Mouse (Mus musculus) lung, embryonic 15.5 days (tissue): ENCODE results near the gene Rho. TPM values are rescaled to one million over a fixed set of nuclear protein-coding genes. Genes with fewer than 3 reads are reported as not detected.

Experiments used
- ATAC-seq: fragments of 200-750 bp; cut with Nextera tagmentation; 2 replicates; pipeline ENCODE4 v1.8.0; 2017; ENCODE audit warnings: moderate number of reproducible peaks, borderline replicate concordance; ENCODE audit not compliant: low FRiP score, low TSS enrichment; ENCODE audit errors: extremely low read depth
- H3K27ac ChIP-seq: fragments of 300-500 bp; sonication (generic); 2 replicates; pipeline ENCODE4 v1.5.1; 2015; ENCODE audit warnings: moderate library complexity, mild to moderate bottlenecking, inconsistent platforms
- H3K27me3 ChIP-seq: fragments of 300-500 bp; sonication (generic); 2 replicates; pipeline ENCODE4 v1.6.1; 2015; ENCODE audit warnings: inconsistent platforms
- H3K36me3 ChIP-seq: fragments of 300-500 bp; sonication (generic); 2 replicates; pipeline ENCODE4 v1.6.1; 2015; ENCODE audit warnings: inconsistent platforms
- H3K4me1 ChIP-seq: fragments of 300-500 bp; sonication (generic); 2 replicates; pipeline ENCODE4 v1.6.1; 2015; ENCODE audit warnings: inconsistent platforms
- H3K4me2 ChIP-seq: fragments of 300-500 bp; sonication (generic); 2 replicates; pipeline ENCODE4 v1.6.1; 2015; ENCODE audit warnings: inconsistent platforms, mild to moderate bottlenecking, moderate library complexity
- H3K4me3 ChIP-seq: fragments of 300-500 bp; sonication (generic); 2 replicates; pipeline ENCODE4 v1.5.1; 2015; ENCODE audit warnings: mild to moderate bottlenecking, inconsistent platforms
- H3K9ac ChIP-seq: fragments of 300-500 bp; sonication (generic); 2 replicates; pipeline ENCODE4 v1.6.1; 2015; ENCODE audit warnings: inconsistent platforms
- H3K9me3 ChIP-seq: fragments of 300-500 bp; sonication (generic); 2 replicates; pipeline ENCODE4 v1.6.1; 2016; ENCODE audit warnings: inconsistent platforms
- WGBS: fragments of 180-500 bp; shearing (Covaris S2); methylation state at CpG from one replicate; pipeline ENCODE4 v1.1.7; 2015; 5-methylcytosine and 5-hydroxymethylcytosine counted together
- polyA plus RNA-seq: library from polyadenylated mRNA; unstranded; fragments of >200 nt; fragmentation: Nextera tagmentation; extraction: Ambion mirVana; gene quantifications from 2 replicates; pipeline ENCODE4 v1.2.1, GENCODE M21; 2015

The Rho gene
- polyA plus RNA-seq, 1 experiment from 2014 or later, result 0.20 TPM

DNA sequence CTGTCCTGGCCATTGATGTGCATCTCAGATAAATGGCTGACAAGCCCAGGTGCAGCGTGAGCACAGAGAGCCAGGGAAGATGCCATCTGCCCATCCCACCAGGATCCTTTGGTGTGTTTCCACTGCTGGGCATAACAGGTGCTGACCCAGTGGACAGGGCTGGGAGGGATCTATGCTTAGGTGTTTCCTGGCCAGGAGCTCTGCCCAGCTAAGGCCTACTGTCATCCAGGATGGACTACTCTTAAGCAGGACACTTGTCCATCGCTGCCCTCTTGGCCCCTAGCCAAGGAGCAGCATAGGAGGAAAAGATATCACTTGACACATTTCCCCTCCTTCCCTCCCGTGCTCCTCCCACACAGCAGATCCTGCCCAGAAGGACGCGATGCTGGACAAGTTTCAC, 14.9 kb upstream of the Rho start:
- peaks cover 12% of the 10 kb centered on the region for H3K4me1 ChIP-seq
- H3K9ac ChIP-seq, result no peak overlapping the region
- no peak for ATAC-seq
- H3K4me2 ChIP-seq, result no peak overlapping the region
- no peaks in the 10 kb centered on the region for H3K9me3 ChIP-seq
- H3K36me3 ChIP-seq, result no peaks in the 10 kb centered on the region
- 57% methylated on average over 5 of the region's 5 CpGs for WGBS
- H3K4me3 ChIP-seq, result no peak overlapping the region
- no peaks in the 10 kb centered on the region for H3K27me3 ChIP-seq
- no peak overlapping the region for H3K27ac ChIP-seq

DNA sequence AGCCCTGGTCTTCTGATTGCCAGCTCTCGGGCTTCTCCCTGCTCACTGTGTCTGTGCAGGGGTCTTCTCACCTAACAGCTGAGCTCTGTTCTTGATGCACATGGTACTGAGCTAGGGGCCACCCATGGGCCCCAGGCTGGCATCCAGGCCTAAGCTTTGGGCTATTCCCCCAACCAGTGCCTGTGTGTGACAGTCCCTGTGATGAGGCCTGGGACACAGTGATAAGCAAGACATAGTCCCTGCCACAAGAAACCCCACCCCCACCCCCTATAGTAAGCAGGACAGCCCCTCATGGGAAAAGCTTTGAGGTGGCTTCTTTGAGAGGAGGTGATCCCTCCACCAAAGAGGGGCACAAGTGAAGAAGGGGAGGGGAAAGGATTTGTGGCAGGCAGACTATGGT, 12.9 kb upstream of the Rho start:
- Histone ChIP-seq H3K27me3 (no peaks in the 10 kb centered on the region), H3K9ac (no peak overlapping the region), H3K4me2 (no peak overlapping the region), H3K4me3 (no peak overlapping the region), H3K27ac (no peak overlapping the region), H3K9me3 (no peaks in the 10 kb centered on the region), H3K4me1 (peaks cover 12% of the 10 kb centered on the region), H3K36me3 (no peaks in the 10 kb centered on the region)
- 85% methylated on average over 1 of the region's 1 CpGs for WGBS
- no peak for ATAC-seq

DNA sequence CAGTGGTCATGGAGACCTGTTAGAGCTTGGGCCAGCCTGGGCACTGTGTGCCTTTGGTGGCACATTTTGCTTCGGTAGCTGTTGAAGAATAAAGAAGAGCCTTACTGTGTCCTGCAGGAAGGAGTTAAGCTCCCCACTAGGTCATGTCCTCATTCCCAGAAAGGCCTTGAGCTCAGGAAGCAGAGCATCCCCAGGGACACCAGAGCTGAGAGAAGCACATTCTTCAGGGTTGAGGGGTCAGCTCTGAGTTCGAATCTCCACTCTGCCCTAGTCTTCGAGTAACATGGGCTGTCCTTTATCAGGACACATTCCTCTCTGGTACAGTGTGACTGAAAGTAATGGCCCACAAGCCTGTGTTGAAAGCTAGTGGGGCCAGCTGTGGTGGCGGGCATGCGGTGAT, 11.7 kb upstream of the Rho start:
- Histone ChIP-seq H3K36me3 (no peaks in the 10 kb centered on the region), H3K4me2 (no peak overlapping the region), H3K4me3 (no peak overlapping the region), H3K9me3 (no peaks in the 10 kb centered on the region), H3K9ac (no peak overlapping the region), H3K4me1 (peaks cover 24% of the 10 kb centered on the region), H3K27me3 (no peaks in the 10 kb centered on the region), H3K27ac (no peak overlapping the region)
- 80% methylated on average over 5 of the region's 5 CpGs for WGBS
- no peak for ATAC-seq

DNA sequence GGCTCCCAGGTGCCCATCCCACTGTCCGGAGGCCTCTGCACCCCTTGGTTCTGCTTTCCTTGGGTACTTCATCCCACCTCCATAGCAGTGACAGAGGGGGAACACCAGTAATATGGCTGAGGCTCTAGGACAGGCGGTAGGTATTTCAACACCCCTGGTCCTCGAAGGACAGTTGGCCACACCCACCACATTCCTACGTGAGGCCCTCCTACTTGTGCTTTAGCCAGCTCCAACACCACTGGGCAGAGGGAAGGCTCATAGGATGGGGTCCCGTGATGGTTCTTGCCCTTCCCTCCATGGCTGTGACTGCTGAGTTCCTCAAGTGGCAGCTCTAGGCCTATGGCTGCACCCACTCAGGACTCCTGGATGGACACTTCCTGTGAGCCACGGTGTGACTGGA, 6.7 kb upstream of the Rho start:
- Histone ChIP-seq H3K4me1 (peaks cover 18% of the 10 kb centered on the region), H3K9me3 (no peaks in the 10 kb centered on the region), H3K4me2 (no peak overlapping the region), H3K36me3 (no peaks in the 10 kb centered on the region), H3K4me3 (no peak overlapping the region), H3K27me3 (no peaks in the 10 kb centered on the region), H3K27ac (peak overlapping the region; percentile 8; the same call in 1 of the 2 replicates), H3K9ac (no peak overlapping the region)
- 36% methylated on average over 6 of the region's 6 CpGs for WGBS
- ATAC-seq, result peak; percentile 66

DNA sequence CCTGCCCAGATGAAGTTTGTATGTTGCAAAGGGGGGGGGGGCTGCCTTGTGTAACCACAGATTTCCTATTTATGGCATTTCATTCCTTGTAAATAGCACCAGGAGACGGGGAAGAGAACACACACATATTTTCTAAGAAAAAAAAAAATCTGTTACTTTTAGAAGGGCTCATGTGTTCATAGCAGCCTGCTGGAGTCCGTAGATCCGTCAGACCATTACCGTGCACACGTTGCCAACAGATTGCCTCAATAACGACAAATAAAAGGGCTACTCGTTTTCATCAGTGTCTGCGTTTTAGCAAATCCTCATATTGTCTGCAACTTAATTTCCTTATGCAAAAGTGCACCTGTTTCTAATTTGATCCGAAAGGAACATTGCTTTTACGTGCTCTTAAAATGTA, 5.1 kb upstream of the Rho start:
- Histone ChIP-seq H3K9me3 (no peaks in the 10 kb centered on the region), H3K27ac (no peak overlapping the region), H3K27me3 (no peaks in the 10 kb centered on the region), H3K4me2 (no peak overlapping the region), H3K4me3 (no peak overlapping the region), H3K9ac (no peak overlapping the region), H3K4me1 (peaks cover 24% of the 10 kb centered on the region), H3K36me3 (no peaks in the 10 kb centered on the region)
- WGBS, result 70% methylated on average over 10 of the region's 10 CpGs
- ATAC-seq, result no peak

DNA sequence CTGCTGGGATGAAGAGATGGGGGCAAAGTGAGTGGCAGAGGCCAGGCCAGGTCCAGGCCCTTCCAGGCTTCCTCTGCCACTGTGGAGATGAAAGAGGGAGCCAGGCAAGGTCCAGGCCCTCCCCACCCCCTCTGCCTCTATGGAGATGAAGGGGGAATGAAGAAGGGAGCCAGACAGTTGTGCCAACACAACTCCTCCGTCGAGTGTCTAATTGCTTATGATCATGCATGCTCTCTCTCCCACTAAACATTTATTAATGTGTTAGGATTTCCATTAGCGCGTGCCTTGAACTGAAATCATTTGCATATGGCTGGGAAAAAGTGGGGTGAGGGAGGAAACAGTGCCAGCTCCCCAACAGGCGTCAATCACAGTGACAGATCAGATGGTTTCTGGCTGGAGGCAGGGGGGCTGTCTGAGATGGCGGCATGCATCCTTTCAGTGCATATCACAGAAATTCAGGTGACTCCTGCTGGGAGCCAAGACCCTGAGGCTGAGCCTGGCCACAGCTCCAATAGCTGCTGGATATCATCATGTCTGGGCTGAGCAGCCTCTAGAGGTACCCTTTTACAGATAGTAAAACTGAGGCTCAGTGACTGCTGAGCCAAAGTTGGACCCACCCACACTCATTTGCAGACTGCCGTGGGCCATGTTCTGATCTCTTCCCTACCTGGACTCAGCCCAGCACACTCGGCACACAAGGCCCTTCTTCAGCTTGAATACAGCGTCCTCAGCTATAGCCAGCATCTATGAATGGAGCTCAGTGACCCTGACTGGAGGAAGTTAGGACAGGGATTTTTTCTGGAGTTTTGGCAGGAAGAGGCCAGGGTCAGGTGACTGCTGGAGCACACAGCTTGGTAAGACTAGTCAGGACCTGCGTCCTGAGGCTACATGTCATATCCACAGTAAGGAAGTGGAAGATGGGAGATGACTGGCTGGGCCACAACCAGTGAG, 4.0 kb upstream of the Rho start:
- WGBS, result 74% methylated on average over 10 of the region's 10 CpGs
- no peak overlapping the region for H3K27ac ChIP-seq

DNA sequence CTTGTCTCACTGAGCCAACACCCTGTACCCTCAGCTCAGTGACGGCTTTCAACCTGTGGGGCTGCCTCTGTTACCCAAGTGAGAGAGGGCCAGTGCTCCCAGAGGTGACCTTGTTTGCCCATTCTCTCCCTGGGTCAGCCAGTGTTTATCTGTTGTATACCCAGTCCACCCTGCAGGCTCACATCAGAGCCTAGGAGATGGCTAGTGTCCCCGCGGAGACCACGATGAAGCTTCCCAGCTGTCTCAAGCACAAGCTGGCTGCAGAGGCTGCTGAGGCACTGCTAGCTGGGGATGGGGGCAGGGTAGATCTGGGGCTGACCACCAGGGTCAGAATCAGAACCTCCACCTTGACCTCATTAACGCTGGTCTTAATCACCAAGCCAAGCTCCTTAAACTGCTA, 1.5 kb upstream of the Rho start:
- Histone ChIP-seq H3K9ac (no peak overlapping the region), H3K36me3 (no peaks in the 10 kb centered on the region), H3K9me3 (no peaks in the 10 kb centered on the region), H3K4me1 (peaks cover 11% of the 10 kb centered on the region), H3K4me3 (no peak overlapping the region), H3K4me2 (no peak overlapping the region), H3K27me3 (no peaks in the 10 kb centered on the region), H3K27ac (no peak overlapping the region)
- WGBS, result 29% methylated on average over 5 of the region's 5 CpGs
- ATAC-seq, result no peak

More for the DNA sequence above, 4.0 kb upstream of the Rho start:
- Histone ChIP-seq H3K36me3 (no peaks in the 10 kb centered on the region), H3K4me3 (no peak overlapping the region), H3K9me3 (no peaks in the 10 kb centered on the region), H3K9ac (no peak overlapping the region), H3K27me3 (no peaks in the 10 kb centered on the region), H3K4me1 (peaks cover 24% of the 10 kb centered on the region), H3K4me2 (no peak overlapping the region)
- no peak for ATAC-seq

DNA sequence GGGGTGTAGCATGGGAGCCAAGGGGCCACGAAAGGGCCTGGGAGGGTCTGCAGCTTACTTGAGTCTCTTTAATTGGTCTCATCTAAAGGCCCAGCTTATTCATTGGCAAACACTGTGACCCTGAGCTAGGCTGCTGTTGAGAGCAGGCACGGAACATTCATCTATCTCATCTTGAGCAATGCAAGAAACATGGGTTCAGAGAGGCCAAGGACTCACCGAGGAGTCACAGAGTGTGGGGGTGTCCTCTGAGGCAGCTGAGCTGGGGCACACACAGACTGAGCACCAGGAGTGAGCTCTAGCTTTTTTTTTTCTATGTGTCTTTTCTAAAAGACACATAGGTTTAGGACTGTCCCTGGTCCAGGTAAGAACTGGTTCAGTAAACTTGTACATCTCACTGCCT, 843 bp downstream of the Rho start:
- Histone ChIP-seq H3K27ac (no peak overlapping the region), H3K4me1 (peaks cover 7% of the 10 kb centered on the region; the same call in 1 of the 2 replicates), H3K27me3 (no peaks in the 10 kb centered on the region), H3K4me3 (no peak overlapping the region), H3K4me2 (no peak overlapping the region), H3K9me3 (no peaks in the 10 kb centered on the region), H3K9ac (no peak overlapping the region), H3K36me3 (no peaks in the 10 kb centered on the region)
- 78% methylated on average over 3 of the region's 3 CpGs for WGBS
- ATAC-seq, result no peak

DNA sequence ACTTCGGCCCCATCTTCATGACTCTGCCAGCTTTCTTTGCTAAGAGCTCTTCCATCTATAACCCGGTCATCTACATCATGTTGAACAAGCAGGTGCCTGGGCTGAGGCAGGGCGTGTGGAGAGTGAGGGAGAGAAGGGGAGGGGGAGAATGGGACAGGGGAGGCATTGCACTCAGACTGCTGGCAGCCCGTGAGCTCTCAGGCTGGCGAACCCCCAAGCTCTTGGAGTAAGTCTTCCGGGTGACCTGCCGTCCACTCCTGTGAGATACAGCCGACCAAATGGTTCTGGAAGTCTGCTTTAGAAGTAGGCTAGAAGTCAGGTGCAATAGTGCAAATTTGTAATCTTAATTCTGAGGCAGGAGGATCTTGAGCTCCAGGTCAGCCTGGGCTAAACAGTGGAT, 4.0 kb downstream of the Rho start:
- WGBS, result 76% methylated on average over 8 of the region's 8 CpGs
- H3K36me3 ChIP-seq, result no peaks in the 10 kb centered on the region
- no peaks in the 10 kb centered on the region for H3K4me1 ChIP-seq
- ATAC-seq, result no peak
- no peaks in the 10 kb centered on the region for H3K27me3 ChIP-seq
- no peak overlapping the region for H3K4me2 ChIP-seq
- H3K9ac ChIP-seq, result no peak overlapping the region
- H3K4me3 ChIP-seq, result no peak overlapping the region
- no peak overlapping the region for H3K27ac ChIP-seq
- H3K9me3 ChIP-seq, result no peaks in the 10 kb centered on the region

DNA sequence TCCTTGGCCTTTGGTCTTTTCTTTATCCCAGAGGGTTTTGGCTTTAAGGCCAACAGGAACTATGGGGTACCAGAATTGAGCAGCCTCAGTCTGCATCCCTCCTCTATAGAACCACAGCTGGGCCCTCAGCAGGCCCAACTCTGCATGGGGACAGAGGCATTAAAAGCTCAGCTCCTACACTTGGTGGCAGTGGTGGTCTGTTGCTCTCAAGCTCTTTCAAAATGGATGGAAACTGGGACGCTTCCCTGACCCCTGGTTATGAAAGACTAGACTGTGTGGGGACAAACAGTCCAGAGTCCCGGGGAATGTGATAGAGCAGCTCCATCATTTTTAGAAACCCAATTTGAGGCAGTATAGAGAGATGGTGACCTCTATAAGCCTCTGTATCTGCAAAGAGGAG, 6.5 kb downstream of the Rho start:
- peaks cover 16% of the 10 kb centered on the region for H3K4me1 ChIP-seq
- WGBS, result 78% methylated on average over 2 of the region's 2 CpGs
- no peak overlapping the region for H3K27ac ChIP-seq
- H3K4me3 ChIP-seq, result no peak overlapping the region
- H3K9me3 ChIP-seq, result no peaks in the 10 kb centered on the region
- no peak overlapping the region for H3K4me2 ChIP-seq
- ATAC-seq, result no peak
- no peaks in the 10 kb centered on the region for H3K27me3 ChIP-seq
- no peaks in the 10 kb centered on the region for H3K36me3 ChIP-seq
- no peak overlapping the region for H3K9ac ChIP-seq

DNA sequence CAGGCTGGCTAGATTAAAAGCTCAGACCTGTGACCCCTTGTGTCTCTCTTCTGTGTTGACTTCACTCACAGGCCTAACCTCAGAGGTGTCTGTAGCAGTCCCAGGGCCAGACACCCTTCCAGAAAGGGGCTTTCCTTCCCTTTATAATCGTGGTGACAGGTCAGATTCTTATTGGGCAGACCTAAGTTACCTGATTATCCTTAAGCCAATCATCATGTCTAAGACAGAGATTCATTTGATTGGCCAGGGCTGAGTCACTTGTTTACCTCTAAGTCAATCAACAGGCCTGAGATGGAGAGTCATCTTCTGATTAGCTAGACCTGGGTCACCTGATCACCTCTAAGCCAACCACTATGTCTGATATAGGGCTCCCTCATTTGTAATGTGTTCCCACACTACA, 7.2 kb downstream of the Rho start:
- no peak overlapping the region for H3K4me3 ChIP-seq
- H3K4me2 ChIP-seq, result no peak overlapping the region
- 54% methylated on average over 1 of the region's 1 CpGs for WGBS
- peaks cover 22% of the 10 kb centered on the region for H3K4me1 ChIP-seq
- no peak for ATAC-seq
- no peak overlapping the region for H3K9ac ChIP-seq
- no peaks in the 10 kb centered on the region for H3K9me3 ChIP-seq
- H3K27me3 ChIP-seq, result no peaks in the 10 kb centered on the region
- H3K36me3 ChIP-seq, result no peaks in the 10 kb centered on the region
- no peak overlapping the region for H3K27ac ChIP-seq

DNA sequence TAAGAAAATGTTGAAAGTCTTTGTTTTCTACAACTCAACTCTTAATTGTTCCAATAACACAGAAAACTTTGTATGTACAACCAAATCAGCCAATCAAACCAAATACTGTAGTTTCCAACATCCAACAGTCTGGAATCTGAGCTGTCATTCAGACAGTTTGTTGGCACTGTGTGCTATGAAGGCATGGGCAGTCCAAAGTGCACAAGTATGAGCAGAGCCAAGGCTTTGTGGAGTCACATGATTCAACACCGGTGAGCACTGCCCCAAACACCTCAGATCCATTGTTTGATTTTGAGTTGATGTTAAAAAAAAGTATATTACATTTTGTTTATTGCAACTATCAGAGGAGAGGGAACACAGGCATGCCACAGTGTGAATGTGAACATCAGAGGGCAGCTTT, 9.1 kb downstream of the Rho start:
- Histone ChIP-seq H3K9ac (no peak overlapping the region), H3K4me1 (peaks cover 24% of the 10 kb centered on the region), H3K27ac (no peak overlapping the region), H3K27me3 (no peaks in the 10 kb centered on the region), H3K4me3 (no peak overlapping the region), H3K4me2 (no peak overlapping the region), H3K9me3 (no peaks in the 10 kb centered on the region), H3K36me3 (no peaks in the 10 kb centered on the region)
- WGBS, result 53% methylated on average over 1 of the region's 1 CpGs
- ATAC-seq, result no peak
